Mouse (Mus musculus) CD4-positive naive resting alpha-beta T cell, adult 57 days (primary cell): Measurements from ENCODE around the gene Tead3. TPM values are rescaled to one million over a fixed set of nuclear protein-coding genes. Genes with fewer than 3 reads are reported as not detected.

Experiments
- total RNA-seq: library from RNA; stranded (reverse); gene quantifications from one replicate; pipeline ENCODE4 v1.2.4, GENCODE M21; 2023

Gene Tead3
- total RNA-seq, result 0.86 TPM

GRCm38 (mm10) chr17:28350466-28351352 lies at the start of gene Tead3:
Gene Tead3, minus strand, starts transcription at chr17:28350817.

DNA sequence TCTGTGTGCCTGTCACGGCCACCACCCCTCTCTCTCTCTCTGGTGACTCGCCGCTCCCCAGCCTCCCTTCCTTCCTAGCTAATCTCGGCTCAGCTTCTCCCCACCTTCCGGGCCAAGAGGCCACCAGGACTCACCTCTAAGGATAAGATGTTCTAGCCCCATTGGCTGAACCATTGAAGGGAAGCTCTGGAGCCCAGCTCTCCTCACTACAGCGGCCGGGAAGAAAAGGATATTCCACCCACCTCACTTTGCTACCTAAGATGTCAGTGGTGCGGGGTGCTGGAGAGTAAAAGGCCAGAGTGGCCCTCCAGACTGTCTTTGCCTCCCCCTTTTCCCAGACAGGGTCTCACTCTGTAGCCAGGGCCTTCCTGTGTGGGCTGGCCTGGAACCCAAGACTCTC lies 14.5 kb upstream of the Tead3 start, which contains the start of gene Tulp1:
Gene Tulp1 (minus strand): TSS at position 101 of the 400 bp plus-strand sequence.

GRCm38 (mm10) chr17:28328366-28328928 lies 22.2 kb downstream of the Tead3 start, which contains the start of gene Rpl10a:
Gene Rpl10a, plus strand, starts transcription at chr17:28328471.

DNA sequence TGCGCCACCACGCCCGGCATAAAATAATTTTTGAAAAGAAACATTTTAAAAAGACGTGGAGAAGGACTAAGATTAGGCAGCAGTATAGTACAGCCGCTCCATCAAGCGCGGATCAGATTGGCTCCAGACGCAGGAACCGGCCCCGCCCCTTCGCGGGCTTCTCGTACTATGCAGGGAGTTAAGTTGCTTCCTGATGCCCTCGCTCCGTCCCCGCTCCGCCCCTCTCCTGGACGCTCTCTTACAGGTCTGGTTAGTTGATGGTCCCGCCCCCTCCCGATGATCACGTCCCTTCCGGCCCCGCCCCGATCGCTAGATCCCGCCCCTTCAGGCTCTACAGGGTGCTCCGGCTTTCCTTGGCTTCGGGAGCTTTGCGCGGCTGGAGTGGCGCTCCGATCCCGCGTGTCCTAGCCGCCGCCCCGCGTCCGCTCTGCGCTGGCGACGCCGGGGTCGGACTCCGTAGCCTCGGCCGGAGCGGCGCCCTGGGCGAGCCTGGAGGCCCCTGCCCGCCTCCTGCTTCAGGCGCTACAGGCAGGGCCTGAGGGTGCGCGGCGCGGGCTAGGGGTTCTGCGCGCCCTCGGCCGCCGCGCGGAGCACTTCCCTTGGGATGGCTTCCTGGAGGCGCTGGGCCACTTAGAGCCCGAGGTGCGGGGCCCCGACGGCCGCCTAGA lies 37.3 kb downstream of the Tead3 start, which contains the start of gene Fance:
Gene Fance (plus strand): TSS at position 308 of the 668 bp plus-strand sequence.

Other genes starting within 250 kb of the Tead3 start
- not detected for gene Scube3, start 208.7 kb downstream of the Tead3 start, total RNA-seq
- gene Zfp523, start 173.7 kb downstream of the Tead3 start, total RNA-seq, result 18.3 TPM
- 161 TPM for gene Def6, start 143.0 kb downstream of the Tead3 start, total RNA-seq
- 35.1 TPM for gene Ppard, start 118.1 kb downstream of the Tead3 start, total RNA-seq
- 30.6 TPM for gene Fance, start 37.3 kb downstream of the Tead3 start, total RNA-seq
- 2,031 TPM for gene Rpl10a, start 22.3 kb downstream of the Tead3 start, total RNA-seq
- not detected for gene Tulp1, start 14.4 kb upstream of the Tead3 start, total RNA-seq
- gene Fkbp5, start 166.7 kb upstream of the Tead3 start, total RNA-seq, result 38.8 TPM
- 0.80 TPM for gene Armc12, start 180.0 kb upstream of the Tead3 start, total RNA-seq
- not detected for gene Clpsl2, start 198.6 kb upstream of the Tead3 start, total RNA-seq
- 4.7 TPM for gene Clps, start 209.9 kb upstream of the Tead3 start, total RNA-seq
- gene Lhfpl5, start 224.8 kb upstream of the Tead3 start, total RNA-seq, result not detected